Mouse (Mus musculus): ENCODE data around the gene D730048I06Rik.
"Not testable (repeated sequence)": the region's sequence is repeated elsewhere in the genome, so short reads cannot be mapped to it uniquely, and the experiment has no call there.

Gene D730048I06Rik

DNA sequence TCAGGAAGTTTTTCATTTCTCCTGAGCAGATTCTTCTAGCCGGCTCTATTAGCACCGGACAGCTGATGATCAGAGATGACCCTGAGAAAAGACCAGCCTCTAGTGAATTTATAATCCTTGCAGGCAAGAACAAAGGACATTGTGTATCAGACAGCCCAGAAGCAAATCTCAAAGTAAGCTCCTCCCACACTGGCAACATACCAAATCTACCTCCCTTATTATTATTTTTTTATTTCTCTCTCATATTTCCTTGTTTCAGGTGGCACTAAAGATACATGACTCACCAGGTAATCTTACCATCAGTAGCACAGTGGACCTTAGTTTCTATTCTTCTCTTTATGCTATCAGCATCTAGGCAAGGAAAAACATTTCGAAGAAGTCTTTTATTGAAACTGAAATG, at the start of gene D730048I06Rik, which contains the start of gene Gm27235:
TSS of gene D730048I06Rik (minus strand) at position 112 of the 400 bp plus-strand sequence.
TSS of gene Gm27235 (minus strand) at position 101 of the 400 bp plus-strand sequence.
- no peak for DNase-seq (ENCODE audit: low read depth)

DNA sequence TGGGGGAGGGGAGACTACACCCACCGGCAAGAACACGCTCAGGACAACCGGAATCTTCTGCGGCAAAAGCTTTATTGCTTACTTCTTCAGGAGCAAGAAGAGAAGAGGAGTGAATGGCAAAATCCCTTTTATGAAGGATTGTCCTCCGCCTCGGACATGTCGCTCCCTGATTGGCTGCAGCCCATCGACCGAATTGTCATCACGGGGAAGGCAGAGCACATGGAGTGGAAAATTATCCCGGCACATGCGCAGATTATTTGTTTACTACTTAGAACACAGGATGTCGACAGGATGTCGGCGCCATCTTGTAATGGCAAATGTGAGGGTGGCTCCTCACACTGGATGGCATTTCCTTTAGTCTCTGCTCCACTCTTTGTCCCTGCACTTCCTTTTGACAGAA, 28.0 kb upstream of the D730048I06Rik start:
- DNase-seq (ENCODE audit: low read depth) = not testable (repeated sequence)

DNA sequence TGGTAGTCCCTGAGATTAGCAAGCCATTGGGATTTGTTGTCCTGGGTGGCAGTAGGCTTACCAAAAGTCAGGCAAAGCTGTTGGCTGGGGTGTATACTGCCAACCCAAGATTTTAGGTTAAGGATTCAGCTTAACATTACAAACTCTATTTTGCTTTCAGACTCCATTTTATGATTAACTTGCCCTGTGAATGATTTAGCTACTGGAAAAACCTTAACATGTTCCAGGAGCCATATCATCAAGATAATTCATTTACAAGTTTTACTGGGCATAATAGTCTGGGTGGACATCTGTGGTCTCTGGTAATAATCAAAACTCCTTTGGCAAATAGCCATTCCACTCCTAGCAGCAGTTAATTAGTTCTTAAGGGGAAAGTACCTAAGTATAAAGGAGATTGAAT, 8.2 kb upstream of the D730048I06Rik start:
- DNase-seq (ENCODE audit: low read depth) = no peak

DNA sequence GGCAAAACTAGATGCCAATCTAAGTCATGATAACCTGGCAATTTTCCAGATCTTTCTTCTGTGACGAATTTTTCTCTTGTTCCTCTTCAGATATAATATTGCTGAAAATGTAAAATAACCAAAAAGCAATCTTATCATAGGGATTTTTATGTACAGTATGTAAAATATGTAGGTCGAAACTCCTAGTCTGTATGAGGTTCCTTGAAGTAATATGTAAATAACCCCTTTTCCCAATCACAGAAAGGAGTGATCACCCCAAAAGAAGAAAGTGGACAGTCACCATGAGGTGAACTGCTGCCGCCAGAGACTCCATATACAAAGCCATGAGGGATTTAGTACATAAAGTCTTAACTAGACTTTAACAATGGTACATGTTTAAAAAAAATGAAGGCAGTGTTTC, 11.9 kb downstream of the D730048I06Rik start, which contains the start of gene Gm17727:
TSS of gene Gm17727 (minus strand) at position 101 of the 400 bp plus-strand sequence.
- DNase-seq (ENCODE audit: low read depth) = no peak

DNA sequence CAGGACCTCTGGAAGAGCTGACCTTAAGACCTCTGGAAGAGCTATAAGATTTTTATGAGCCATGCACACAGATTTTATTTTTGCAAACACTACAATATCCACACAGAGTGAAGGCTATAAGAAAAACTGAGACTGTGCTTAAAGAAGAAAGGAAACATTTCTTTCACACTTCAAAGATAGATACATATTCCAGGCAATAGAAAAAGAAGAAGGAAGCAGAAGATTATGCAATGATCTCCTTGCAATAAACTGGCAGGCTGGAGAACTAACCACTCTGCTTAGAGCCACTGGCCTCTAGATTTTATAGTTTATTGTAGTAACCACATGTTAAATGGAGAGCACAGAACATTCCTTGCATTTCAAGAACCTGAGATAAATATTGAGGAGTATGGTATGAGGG, 33.1 kb downstream of the D730048I06Rik start:
- DNase-seq (ENCODE audit: low read depth) = no peak

DNA sequence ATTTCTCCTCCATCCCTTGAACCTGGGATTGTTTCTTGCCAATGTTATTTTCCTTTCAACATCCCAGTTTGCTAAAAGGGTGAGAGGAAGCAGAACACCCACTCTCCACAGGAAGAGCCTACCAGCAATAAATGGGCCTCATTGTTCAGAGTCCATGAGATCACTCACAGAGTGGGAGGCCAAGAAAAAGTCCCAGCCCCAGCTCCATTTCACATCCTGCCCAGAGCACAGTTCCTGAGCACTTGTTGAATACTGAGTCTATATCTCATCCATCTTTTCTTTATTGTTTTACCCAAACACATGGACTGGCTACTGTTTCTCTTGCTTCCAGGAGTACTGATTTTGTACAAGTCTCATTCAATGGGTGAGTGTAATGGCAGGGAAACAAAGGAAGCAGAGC, 49.2 kb downstream of the D730048I06Rik start, which contains the start of gene Gm17677:
TSS of gene Gm17677 (plus strand) at position 301 of the 400 bp plus-strand sequence.
- DNase-seq (ENCODE audit: low read depth) = no peak
